Mouse (Mus musculus) neural tube, embryonic 14.5 days (tissue): Measurements from ENCODE around the gene Olfr1448. TPM values are rescaled to one million over a fixed set of nuclear protein-coding genes. Genes with fewer than 3 reads are reported as not detected.
"Not testable (repeated sequence)": the region's sequence is repeated elsewhere in the genome, so short reads cannot be mapped to it uniquely, and the experiment has no call there.

Source experiments
- ATAC-seq: fragments of 200-750 bp; cut with Nextera tagmentation; 2 replicates; pipeline ENCODE4 v1.8.0; 2017; ENCODE audit warnings: low read depth, mild to moderate bottlenecking, moderate TSS enrichment, moderate library complexity
- H3K27ac ChIP-seq: fragments of 300-500 bp; sonication (generic); 2 replicates; pipeline ENCODE4 v1.5.1; 2014; ENCODE audit warnings: low read depth, mild to moderate bottlenecking, control low read depth, low read length, moderate library complexity, mixed read lengths
- H3K27me3 ChIP-seq: fragments of 300-500 bp; sonication (generic); 2 replicates; pipeline ENCODE4 v1.6.1; 2014; ENCODE audit warnings: low read length; ENCODE audit not compliant: control insufficient read depth, insufficient read depth
- H3K36me3 ChIP-seq: fragments of 300-500 bp; sonication (generic); 2 replicates; pipeline ENCODE4 v1.6.1; 2014; ENCODE audit warnings: low read length, mixed read lengths; ENCODE audit not compliant: control insufficient read depth, insufficient read depth
- H3K4me1 ChIP-seq: fragments of 300-500 bp; sonication (generic); 2 replicates; pipeline ENCODE4 v1.6.1; 2014; ENCODE audit warnings: low read length; ENCODE audit not compliant: control insufficient read depth, insufficient read depth
- H3K4me2 ChIP-seq: fragments of 300-500 bp; sonication (generic); 2 replicates; pipeline ENCODE4 v1.6.1; 2014; ENCODE audit warnings: mild to moderate bottlenecking, low read depth, low read length, control low read depth
- H3K4me3 ChIP-seq: fragments of 300-500 bp; sonication (generic); 2 replicates; pipeline ENCODE4 v1.5.1; 2014; ENCODE audit warnings: low read depth, low read length, control low read depth, mixed read lengths
- H3K9ac ChIP-seq: fragments of 300-500 bp; sonication (generic); replicated peaks from 2 replicates; pipeline ENCODE4 v1.6.1; 2014; ENCODE audit warnings: low read depth, mild to moderate bottlenecking, control low read depth, low read length, mixed read lengths
- H3K9me3 ChIP-seq: fragments of 300-500 bp; sonication (generic); 2 replicates; pipeline ENCODE4 v1.6.1; 2016; ENCODE audit warnings: low read length; ENCODE audit not compliant: control insufficient read depth
- WGBS: fragments of 180-500 bp; shearing (Covaris S2); extraction: QIAGEN DNeasy Blood & Tissue Kit; methylation state at CpG from one replicate; pipeline ENCODE4 v1.1.7; 2014; 5-methylcytosine and 5-hydroxymethylcytosine counted together
- polyA plus RNA-seq: library from polyadenylated mRNA; unstranded; fragments of >200 nt; fragmentation: Nextera tagmentation; extraction: Ambion mirVana; gene quantifications from 2 replicates; pipeline ENCODE4 v1.2.1, GENCODE M21; 2014

Gene Olfr1448
- not detected in 2 replicates for polyA plus RNA-seq

DNA sequence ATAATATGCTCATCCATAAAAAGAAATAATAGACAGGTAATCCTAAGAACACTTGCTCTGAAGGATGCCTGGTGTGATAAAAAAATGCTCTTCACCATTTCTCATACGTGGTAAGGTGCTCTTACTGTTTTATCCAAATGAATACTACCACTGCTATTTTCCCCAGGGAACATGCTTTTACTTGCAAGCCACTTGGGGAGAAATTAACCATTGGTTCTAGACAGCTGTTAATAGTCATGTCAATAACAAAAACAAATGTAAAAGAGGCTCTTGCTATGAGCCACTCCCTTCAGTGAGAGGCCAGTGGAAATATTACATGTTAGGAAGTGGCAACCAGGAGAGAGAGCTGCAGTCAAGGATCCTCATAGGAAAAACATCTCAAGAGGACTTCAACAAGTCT, at the start of gene Olfr1448:
Gene Olfr1448 (minus strand): TSS at position 101 of the 400 bp plus-strand sequence.
- no peak within 1 kb of the TSS for H3K4me2 ChIP-seq
- WGBS = 77% methylated on average over 1 of the region's 1 CpGs
- no peaks in the 10 kb centered on the region for H3K36me3 ChIP-seq
- H3K4me1 ChIP-seq = no peaks in the 10 kb centered on the region
- no peak within 1 kb of the TSS for H3K9ac ChIP-seq
- no peaks in the 10 kb centered on the region for H3K9me3 ChIP-seq
- ATAC-seq = no peak
- H3K4me3 ChIP-seq = no peak within 1 kb of the TSS
- no peaks in the 10 kb centered on the region for H3K27me3 ChIP-seq
- H3K27ac ChIP-seq = no peak within 1 kb of the TSS

- H3K9me3 ChIP-seq, H3K4me1 ChIP-seq, H3K36me3 ChIP-seq, H3K9ac ChIP-seq, ATAC-seq, H3K4me3 ChIP-seq, H3K27me3 ChIP-seq, H3K4me2 ChIP-seq, H3K27ac ChIP-seq: not testable (repeated sequence)
- 88% methylated on average over 5 of the region's 5 CpGs for WGBS
Measured at GRCm38 (mm10) chr19:12970082-12970481, 45.9 kb upstream of the Olfr1448 start.

- no peak within 1 kb of the TSS for H3K4me3 ChIP-seq
- no peaks in the 10 kb centered on the region for H3K4me1 ChIP-seq
- no peak within 1 kb of the TSS for H3K27ac ChIP-seq
- WGBS = 92% methylated on average over 1 of the region's 1 CpGs
- H3K9ac ChIP-seq = no peak within 1 kb of the TSS
- no peak within 1 kb of the TSS for H3K4me2 ChIP-seq
- H3K36me3 ChIP-seq = no peaks in the 10 kb centered on the region
- H3K27me3 ChIP-seq = no peaks in the 10 kb centered on the region
- H3K9me3 ChIP-seq = 0 out of 2 replicates have a peak, but pooled peaks cover 3% of the 10 kb centered on the region
- ATAC-seq = no peak
Measured at GRCm38 (mm10) chr19:12949958-12950357, 25.7 kb upstream of the Olfr1448 start, which contains the start of gene Olfr1450. TSS of gene Olfr1450 (plus strand) at chr19:12950258.

GRCm38 (mm10) chr19:12930540-12930939, 6.3 kb upstream of the Olfr1448 start, which contains the start of gene Olfr1449:
TSS of gene Olfr1449 (plus strand) at chr19:12930840.
- no peak within 1 kb of the TSS for H3K27ac ChIP-seq
- H3K27me3 ChIP-seq = no peaks in the 10 kb centered on the region
- H3K9ac ChIP-seq = no peak within 1 kb of the TSS
- H3K9me3 ChIP-seq = no peaks in the 10 kb centered on the region
- H3K4me2 ChIP-seq = no peak within 1 kb of the TSS
- ATAC-seq = no peak
- no peaks in the 10 kb centered on the region for H3K36me3 ChIP-seq
- H3K4me3 ChIP-seq = no peak within 1 kb of the TSS
- H3K4me1 ChIP-seq = no peaks in the 10 kb centered on the region

DNA sequence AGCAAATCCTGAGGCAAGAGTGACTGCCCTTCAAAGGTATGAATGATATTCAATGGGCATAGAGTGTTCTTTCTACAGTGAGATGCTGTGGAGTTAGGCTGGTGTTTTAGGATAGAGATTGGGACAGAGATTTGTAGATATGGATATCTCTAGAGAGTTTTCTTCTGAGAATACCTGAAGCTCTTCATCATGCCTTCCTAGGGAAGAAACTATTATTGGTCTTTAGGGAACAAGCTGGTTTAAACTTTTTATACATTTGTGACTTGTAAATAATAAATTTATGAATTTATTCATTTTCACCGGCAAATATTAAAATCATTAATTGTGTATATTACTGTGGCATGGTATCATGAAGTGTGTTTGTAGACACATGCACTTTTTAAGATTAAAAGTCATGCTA, 20.6 kb downstream of the Olfr1448 start, which contains the start of gene Olfr1447:
Gene Olfr1447 (minus strand): TSS at position 101 of the 400 bp plus-strand sequence.
- WGBS = 95% methylated on average over 1 of the region's 1 CpGs
- Histone ChIP-seq H3K36me3 (no peaks in the 10 kb centered on the region), H3K4me1 (no peaks in the 10 kb centered on the region), H3K27me3 (no peaks in the 10 kb centered on the region), H3K9me3 (no peaks in the 10 kb centered on the region), H3K4me2 (no peak within 1 kb of the TSS), H3K4me3 (no peak within 1 kb of the TSS), H3K9ac (no peak within 1 kb of the TSS), H3K27ac (no peak within 1 kb of the TSS)
- no peak for ATAC-seq

- Histone ChIP-seq H3K4me2 (no peak within 1 kb of the TSS), H3K4me1 (no peaks in the 10 kb centered on the region), H3K36me3 (no peaks in the 10 kb centered on the region), H3K27ac (no peak within 1 kb of the TSS), H3K9ac (no peak within 1 kb of the TSS), H3K27me3 (no peaks in the 10 kb centered on the region), H3K9me3 (no peaks in the 10 kb centered on the region), H3K4me3 (no peak within 1 kb of the TSS)
- ATAC-seq = no peak
- 75% methylated on average over 1 of the region's 1 CpGs for WGBS
Measured at GRCm38 (mm10) chr19:12893424-12893823, 30.8 kb downstream of the Olfr1448 start, which contains the start of gene Olfr1446. TSS of gene Olfr1446 (minus strand) at chr19:12893524.

DNA sequence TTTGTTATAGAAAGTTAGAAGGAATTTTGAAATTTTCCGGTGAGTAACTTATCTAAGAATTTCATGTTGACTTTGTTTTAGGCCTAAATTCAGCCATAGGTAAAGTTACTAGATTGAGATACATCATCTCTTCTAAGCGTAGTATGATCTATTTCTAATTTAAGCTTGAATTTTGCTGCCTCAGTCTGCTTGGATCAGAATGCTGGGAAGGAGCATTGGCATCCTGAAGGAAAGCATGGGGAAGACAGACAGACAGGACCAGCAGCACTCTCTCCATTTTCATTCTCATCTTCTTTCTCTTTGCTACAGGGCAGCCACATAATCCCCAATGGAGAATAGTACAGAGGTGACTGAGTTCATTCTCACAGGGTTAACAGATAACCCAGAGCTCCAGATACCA, 40.7 kb downstream of the Olfr1448 start, which contains the start of gene Olfr1445:
Gene Olfr1445 (plus strand): TSS at position 301 of the 400 bp plus-strand sequence.
- no peak for ATAC-seq
- no peaks in the 10 kb centered on the region for H3K9me3 ChIP-seq
- no peak within 1 kb of the TSS for H3K9ac ChIP-seq
- no peaks in the 10 kb centered on the region for H3K36me3 ChIP-seq
- H3K27ac ChIP-seq = no peak within 1 kb of the TSS
- H3K27me3 ChIP-seq = no peaks in the 10 kb centered on the region
- no peak within 1 kb of the TSS for H3K4me2 ChIP-seq
- H3K4me1 ChIP-seq = no peaks in the 10 kb centered on the region
- no peak within 1 kb of the TSS for H3K4me3 ChIP-seq
- WGBS = 93% methylated on average over 2 of the region's 2 CpGs

Other genes starting within 250 kb of the Olfr1448 start
- gene Olfr1443, start 246.3 kb downstream of the Olfr1448 start, polyA plus RNA-seq = not detected in 2 replicates
- not detected in 2 replicates for gene Keg1, start 228.6 kb downstream of the Olfr1448 start, polyA plus RNA-seq
- gene Cntf, start 158.8 kb downstream of the Olfr1448 start, polyA plus RNA-seq = 0.42 and 1.3 TPM in 2 replicates
- 9.1 and 11.7 TPM in 2 replicates for gene Zfp91, start 128.3 kb downstream of the Olfr1448 start, polyA plus RNA-seq
- gene Lpxn, start 128.2 kb downstream of the Olfr1448 start, polyA plus RNA-seq = 0.75 and 1.6 TPM in 2 replicates
- not detected in 2 replicates for gene Gm5244, start 77.7 kb downstream of the Olfr1448 start, polyA plus RNA-seq
- not detected in 2 replicates for gene Olfr1444, start 67.1 kb downstream of the Olfr1448 start, polyA plus RNA-seq
- gene Olfr1445, start 40.6 kb downstream of the Olfr1448 start, polyA plus RNA-seq = not detected in 2 replicates
- not detected in 2 replicates for gene Olfr1446, start 30.9 kb downstream of the Olfr1448 start, polyA plus RNA-seq
- gene Olfr1447, start 20.7 kb downstream of the Olfr1448 start, polyA plus RNA-seq = not detected in 2 replicates
- gene Olfr1449, start 6.4 kb upstream of the Olfr1448 start, polyA plus RNA-seq = not detected in 2 replicates
- gene Olfr1450, start 25.8 kb upstream of the Olfr1448 start, polyA plus RNA-seq = not detected in 2 replicates
- gene Olfr1451, start 70.6 kb upstream of the Olfr1448 start, polyA plus RNA-seq = not detected in 2 replicates
- not detected in 2 replicates for gene Olfr1453, start 103.9 kb upstream of the Olfr1448 start, polyA plus RNA-seq
- gene Olfr1454, start 136.2 kb upstream of the Olfr1448 start, polyA plus RNA-seq = not detected in 2 replicates
- gene Olfr1457, start 173.5 kb upstream of the Olfr1448 start, polyA plus RNA-seq = not detected in 2 replicates
- gene Olfr1458, start 182.4 kb upstream of the Olfr1448 start, polyA plus RNA-seq = not detected in 2 replicates
- not detected in 2 replicates for gene Olfr1459, start 225.1 kb upstream of the Olfr1448 start, polyA plus RNA-seq
- gene Olfr1461, start 238.6 kb upstream of the Olfr1448 start, polyA plus RNA-seq = not detected in 2 replicates